Mouse (Mus musculus) left cerebral cortex, adult 11 months (tissue): Measurements from ENCODE around the gene Mau2.
"Not testable (repeated sequence)": the region's sequence is repeated elsewhere in the genome, so short reads cannot be mapped to it uniquely, and the experiment has no call there.

ENCODE experiments used
- DNase-seq: peaks from one replicate; pipeline ENCODE4 v3.0.0; 2022; ENCODE audit warnings: low spot score

Mau2 gene

GRCm38 (mm10) chr8:70023596-70023995 is 18.9 kb downstream of the Mau2 start:
- DNase-seq = no peak

GRCm38 (mm10) chr8:70015017-70015416 is 27.5 kb downstream of the Mau2 start:
- no peak for DNase-seq

DNA sequence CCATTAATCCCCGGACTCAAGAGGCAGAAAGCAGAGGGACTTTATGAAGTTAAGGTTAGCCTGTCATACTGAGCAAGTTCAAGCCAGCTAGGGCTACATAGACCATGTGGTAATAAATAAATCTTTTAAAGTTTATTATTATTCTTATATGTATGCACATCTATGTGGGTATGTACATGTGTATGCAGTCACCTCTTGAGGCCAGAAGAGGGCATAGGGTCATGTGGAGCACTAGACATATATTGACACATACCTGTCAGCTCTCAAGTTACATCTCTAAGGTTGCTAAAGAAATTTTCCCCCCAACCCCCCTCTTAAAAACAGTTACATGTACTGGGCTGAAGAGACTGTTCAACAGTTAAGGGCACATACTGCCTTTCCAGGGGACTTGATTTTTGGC is 29.8 kb downstream of the Mau2 start:
- no peak for DNase-seq

DNA sequence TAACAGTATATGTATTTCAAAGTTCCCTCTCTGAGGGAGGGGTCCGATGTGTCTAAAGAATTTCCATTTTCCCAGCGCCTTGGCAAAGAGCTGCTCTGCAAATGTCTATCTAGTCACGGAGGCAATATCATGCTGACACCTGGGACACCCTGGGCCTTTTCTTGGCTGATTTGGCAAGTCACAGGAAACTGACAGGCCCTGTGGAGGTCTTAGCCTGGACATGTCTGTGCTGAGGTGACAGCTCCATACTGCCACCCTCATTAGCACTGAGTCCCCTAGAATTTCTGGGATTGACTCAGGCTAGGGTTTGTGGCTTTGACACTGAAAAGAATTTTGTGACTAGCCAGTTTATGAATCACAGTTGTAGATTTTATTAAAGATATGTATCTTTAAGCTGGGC is 30.2 kb downstream of the Mau2 start:
- DNase-seq = no peak

GRCm38 (mm10) chr8:70010796-70011195 is 31.7 kb downstream of the Mau2 start:
- DNase-seq = not testable (repeated sequence)

GRCm38 (mm10) chr8:70005178-70005577 is 37.4 kb downstream of the Mau2 start:
- DNase-seq = no peak

- no peak for DNase-seq
Observed at GRCm38 (mm10) chr8:70004345-70004744, 38.2 kb downstream of the Mau2 start.

GRCm38 (mm10) chr8:70003204-70003657 is 39.3 kb downstream of the Mau2 start:
- no peak for DNase-seq

DNA sequence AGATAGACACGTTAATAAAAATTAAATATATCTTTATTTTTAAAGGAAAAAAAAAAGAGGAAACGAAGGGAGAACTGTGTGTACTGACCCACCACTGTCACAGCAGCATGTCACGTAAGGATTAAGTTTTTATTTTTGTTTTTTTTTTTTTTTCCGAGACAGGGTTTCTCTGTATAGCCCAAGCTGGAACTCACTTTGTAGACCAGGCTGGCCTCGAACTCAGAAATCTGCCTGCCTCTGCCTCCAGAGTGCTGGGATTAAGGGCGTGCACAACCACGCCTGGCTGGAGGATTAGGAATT is 40.7 kb downstream of the Mau2 start:
- DNase-seq = not testable (repeated sequence)

- DNase-seq = no peak
Observed at GRCm38 (mm10) chr8:70001176-70001891, 41.2 kb downstream of the Mau2 start.

- no peak for DNase-seq
Observed at GRCm38 (mm10) chr8:70000226-70000625, 42.3 kb downstream of the Mau2 start.

DNA sequence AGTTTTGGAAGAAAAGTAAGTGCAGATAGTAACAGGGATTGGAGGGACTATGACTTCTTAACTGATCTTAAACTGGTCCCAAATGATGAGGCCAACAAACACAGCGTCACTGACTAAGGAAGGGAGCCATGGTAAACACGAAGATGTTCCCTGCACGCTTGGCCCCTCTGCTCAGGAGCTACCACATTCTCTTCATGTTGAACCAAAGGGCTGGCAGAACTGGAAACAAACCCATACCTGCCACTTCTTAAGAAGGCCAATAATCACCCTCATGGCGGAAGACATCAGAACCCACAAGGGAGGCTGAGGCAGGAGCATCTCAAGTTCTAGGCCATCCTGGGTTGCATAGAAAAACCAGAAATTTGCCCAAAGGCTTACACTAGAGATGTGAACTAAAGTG is 43.3 kb downstream of the Mau2 start:
- DNase-seq = no peak

- DNase-seq = no peak
Observed at GRCm38 (mm10) chr8:69998706-69999105, 43.8 kb downstream of the Mau2 start.

DNA sequence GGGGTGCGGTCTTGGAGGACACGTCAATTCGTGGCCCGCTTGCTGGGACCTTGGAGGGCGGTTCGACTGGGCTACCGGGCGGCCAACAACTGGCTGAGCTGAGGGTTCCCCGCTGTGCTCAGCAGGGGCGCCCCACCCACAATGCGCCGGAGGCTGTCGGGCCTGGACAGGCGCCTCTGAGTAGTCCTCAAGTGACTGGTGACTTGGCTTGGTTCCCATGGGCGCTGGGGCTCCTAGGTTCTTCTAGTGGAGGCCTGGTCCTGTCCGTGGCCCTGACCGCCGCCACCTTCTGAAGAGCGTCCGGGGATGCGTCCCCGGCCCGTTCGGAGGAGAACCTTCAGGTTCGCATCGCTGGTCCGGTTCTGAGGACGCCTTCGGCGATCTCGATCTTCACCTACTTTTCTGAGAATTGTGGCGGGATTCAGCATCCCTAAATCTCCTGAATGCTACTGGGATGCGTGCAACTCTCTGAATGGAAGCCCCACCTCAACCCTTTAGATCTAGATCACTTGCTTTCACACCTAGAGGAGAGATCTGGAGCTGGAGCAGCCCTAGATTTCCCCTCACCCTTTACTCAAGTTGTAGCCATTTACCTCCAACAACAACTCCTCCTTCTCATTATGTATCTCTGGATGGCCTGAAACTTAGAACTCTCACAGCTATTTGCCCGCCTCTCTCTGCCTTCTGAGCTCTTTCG is 45.8 kb downstream of the Mau2 start:
- no peak for DNase-seq

DNA sequence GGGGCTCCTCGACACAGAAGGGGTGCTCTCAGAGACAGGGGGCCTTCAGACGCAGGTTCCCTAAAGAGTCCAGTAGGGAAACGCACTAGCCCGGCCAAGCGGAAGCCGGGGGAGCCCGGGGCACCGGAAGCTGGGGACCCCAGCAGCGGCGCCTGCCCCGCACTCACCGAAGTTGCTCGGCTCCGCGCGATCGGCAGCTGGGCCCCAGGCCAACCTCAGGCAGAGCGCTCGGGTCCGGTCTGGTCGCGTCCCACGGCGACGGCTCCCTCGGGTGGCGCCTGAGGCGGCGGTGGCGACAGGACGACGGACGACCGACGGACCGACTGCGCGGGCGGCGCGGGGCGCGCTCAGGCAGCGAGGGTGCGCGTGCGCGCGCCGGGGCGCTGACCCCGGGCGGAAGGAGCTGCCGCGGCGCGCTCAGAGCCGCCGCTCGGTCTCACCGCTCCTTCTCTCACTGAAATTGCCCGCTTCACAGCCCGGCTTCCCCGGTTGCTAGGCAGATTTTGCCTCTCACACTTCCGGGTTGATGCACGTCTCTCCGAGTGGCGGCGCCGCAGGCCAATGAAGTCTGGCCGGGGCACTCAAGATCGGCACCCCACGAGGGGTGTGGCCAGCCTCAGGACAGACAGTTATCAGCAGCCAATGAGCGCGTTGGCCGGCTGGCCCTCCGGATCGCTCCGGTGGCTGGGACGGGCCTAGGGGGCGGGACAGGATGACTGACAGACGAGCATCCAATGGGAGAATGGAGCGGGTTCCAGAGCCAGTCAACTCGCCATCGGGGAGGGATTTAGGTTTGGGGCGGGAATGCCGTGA is 46.6 kb downstream of the Mau2 start, which contains the start of gene Gatad2a:
Gene Gatad2a (minus strand): TSS at position 609 of the 813 bp plus-strand sequence.
- peak; percentile 100 for DNase-seq

DNA sequence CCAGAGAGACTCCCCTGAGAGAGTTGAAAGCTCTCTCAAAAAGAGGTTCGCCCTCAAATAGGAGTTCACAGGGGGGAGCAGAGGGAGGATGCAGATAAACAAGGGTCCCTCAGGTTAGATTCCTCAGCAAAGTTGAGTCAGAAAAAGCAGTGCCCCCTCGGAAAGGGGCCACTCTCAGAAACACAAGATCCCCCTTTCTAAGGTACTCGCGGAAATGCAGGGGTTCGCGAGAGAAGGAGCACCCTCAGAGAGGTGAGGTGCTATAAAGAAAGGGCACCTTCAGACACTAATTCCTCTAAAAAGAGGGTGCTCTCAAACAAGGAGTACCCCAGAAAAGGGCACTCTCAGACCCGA is 47.1 kb downstream of the Mau2 start:
- no peak for DNase-seq

DNA sequence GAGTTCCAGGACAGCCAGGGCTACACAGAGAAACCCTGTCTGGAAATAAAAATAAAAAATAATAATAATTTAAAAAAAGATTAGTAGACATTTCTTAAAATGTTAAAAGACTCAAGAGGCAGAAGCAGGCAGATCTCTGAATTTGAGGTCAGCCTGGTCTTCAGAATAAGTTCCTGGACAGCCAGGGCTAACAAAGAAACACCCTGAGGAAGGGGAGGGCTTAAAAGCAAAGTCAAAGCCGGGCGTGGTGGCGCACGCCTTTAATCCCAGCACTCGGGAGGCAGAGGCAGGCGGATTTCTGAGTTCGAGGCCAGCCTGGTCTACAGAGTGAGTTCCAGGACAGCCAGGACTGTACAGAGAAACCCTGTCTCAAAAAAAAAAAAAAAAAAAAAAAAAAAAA is 53.6 kb downstream of the Mau2 start:
- DNase-seq = not testable (repeated sequence)

GRCm38 (mm10) chr8:69987744-69988143 is 54.8 kb downstream of the Mau2 start:
- no peak for DNase-seq

GRCm38 (mm10) chr8:69984876-69985553 is 57.5 kb downstream of the Mau2 start:
- DNase-seq = no peak

- no peak for DNase-seq
Observed at GRCm38 (mm10) chr8:69978456-69978855, 64.1 kb downstream of the Mau2 start.

DNA sequence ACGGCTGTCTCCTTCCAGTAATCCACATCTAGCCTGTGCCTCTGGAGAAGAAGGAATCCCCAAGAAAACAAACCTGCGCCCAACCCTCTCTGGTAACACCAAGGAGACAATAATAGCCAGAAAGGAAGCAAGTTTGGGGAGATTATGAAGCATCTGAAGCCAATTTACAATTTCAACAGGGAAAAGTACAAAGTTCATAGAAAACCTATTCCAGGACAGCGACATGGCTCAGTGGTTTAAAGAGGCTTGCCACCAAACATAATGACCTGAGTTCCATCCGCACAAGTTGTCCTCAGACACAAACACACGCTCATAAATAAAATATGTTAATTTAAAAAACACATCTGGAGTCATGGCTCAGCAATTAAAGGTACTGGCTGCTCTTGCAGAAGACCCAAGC is 67.7 kb downstream of the Mau2 start:
- no peak for DNase-seq

DNA sequence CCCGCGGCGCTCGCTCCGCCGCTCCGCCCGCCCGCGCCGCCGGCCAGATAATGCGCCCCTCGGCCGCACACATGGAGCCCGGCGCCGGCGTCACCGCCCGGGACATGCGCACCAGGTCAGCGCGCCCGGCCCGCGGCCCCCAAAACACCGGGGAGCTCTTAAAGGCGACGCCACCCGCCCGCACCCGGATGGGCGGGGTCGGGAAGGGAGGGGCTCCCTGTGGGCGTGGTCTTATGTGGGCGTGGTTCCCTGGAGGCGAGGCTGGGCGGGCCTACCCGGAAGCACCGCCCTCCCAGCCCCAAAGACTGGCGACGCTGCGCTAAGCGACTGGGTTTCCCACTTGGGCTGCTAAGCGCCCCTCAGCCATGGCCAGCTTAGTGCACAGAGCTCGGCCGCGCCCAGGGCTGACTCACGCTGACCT is 68.3 kb downstream of the Mau2 start:
- DNase-seq = peak; percentile 91
